Mouse (Mus musculus) left cerebral cortex, postnatal 10 days (tissue): ENCODE results near the gene Ankrd34b. TPM values are rescaled to one million over a fixed set of nuclear protein-coding genes. Genes with fewer than 3 reads are reported as not detected.

Source experiments
- DNase-seq, 2 experiments: peaks; one replicate each; pipeline ENCODE4 v3.0.0; 2021 to 2022; ENCODE audit warnings: low spot score in 2 of 2, mixed read lengths in 1 of 2; ENCODE audit errors: extremely low spot score in 1 of 2
- intact Hi-C: fragments of 180-260 bp; cut with DNase I; formaldehyde crosslinking; loops from one replicate; pipeline ENCODE4 v1.15.1; 2025
- total RNA-seq, 2 experiments: library from RNA; stranded (reverse); gene quantifications; 2 replicates each; pipeline ENCODE4 v1.2.3; 2021

Gene Ankrd34b
- total RNA-seq, 2 experiments from 2014 or later: 12.5 to 13.3 TPM

DNA sequence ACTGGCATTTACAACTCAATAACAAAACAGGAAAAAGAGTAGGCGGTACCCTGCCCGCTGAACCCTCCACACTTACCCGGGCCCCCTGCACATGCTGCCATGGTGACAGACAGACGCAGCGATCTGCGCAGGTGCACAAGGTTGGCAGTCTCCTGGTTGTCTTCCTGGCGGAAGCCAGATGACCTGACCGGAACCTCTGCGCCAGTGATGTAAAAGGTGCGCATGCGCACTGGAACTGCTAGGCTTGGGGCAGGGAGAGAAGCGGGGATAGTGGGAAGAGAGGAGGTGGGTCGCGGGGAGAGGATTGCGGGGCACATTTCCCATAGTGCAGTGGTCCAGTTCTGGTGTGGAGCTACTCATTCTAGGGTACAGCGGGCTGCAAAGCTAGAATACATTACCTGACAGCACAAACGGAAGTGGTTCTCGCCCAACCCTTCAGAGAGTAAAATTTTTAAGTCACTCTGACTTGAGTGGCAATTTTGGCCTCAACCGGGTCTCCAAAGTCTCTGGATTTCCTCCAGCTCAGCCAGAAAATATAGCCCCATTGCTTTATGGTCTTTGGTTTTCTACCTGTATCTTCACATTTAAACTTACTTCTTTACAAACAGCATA lies 58.3 kb downstream of the Ankrd34b start, which contains the start of gene Fam151b:
TSS of gene Fam151b (minus strand) at position 164 of the 612 bp plus-strand sequence.
- intact Hi-C loops: loop anchor here (5.0 kb wide), 1 partner anchor 127 kb away; the partner anchor contains the start of gene Msh3
- peak; percentile 90 to 94 for DNase-seq

DNA sequence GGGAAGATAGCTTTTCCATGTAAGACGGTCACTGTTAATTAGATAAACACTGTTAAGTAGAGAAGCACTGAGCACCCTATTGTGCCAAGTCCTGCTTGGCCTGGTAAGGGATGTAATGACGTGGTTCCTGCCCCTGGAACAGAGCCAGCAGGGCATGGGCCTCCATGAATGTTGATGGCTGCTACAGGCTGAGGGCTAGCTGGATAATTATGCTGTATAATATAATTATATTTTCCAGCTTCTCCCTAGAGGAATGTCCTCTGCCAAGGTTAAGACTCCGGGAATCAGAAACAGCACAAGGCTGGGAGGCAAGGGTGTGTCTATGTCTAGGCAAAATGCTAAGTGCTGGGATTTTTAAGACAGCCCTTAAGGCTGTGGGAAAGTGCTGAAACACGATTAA lies 65.1 kb downstream of the Ankrd34b start:
- peak in 1 of 2 experiments; percentile 29 for DNase-seq
- intact Hi-C loops: loop anchor here (10.0 kb wide), 1 partner anchor 586 kb away; no protein-coding TSS in a partner anchor

Other genes with a start within 250 kb of the Ankrd34b start
- gene Gm20379, start 119.9 kb upstream of the Ankrd34b start, total RNA-seq: not detected
- 1 to 10 TPM; 1.2 to 1.5 TPM for gene Dhfr, start 71.2 kb upstream of the Ankrd34b start, total RNA-seq
- gene Msh3, start 70.9 kb upstream of the Ankrd34b start, total RNA-seq: 10 to 100 TPM; 28.3 to 29.3 TPM
- 1 to 10 TPM; 8.7 to 8.9 TPM for gene Fam151b, start 58.1 kb downstream of the Ankrd34b start, total RNA-seq
- 10 to 100 TPM; 20.4 to 22.7 TPM for gene Zfyve16, start 105.0 kb downstream of the Ankrd34b start, total RNA-seq
- not detected for gene Spz1, start 150.3 kb downstream of the Ankrd34b start, total RNA-seq
- 10 to 100 TPM; 48.0 to 55.7 TPM for gene Serinc5, start 185.2 kb downstream of the Ankrd34b start, total RNA-seq